Mouse (Mus musculus) T-helper 17 cell (primary cell): ENCODE data around the gene Tssk2.

Experiments used
- in situ Hi-C, 2 experiments: fragments of 300-600 bp; cut with MboI, MseI; formaldehyde crosslinking; loops; 1 replicate in 1 of 2; 2 replicates in 1 of 2; pipeline ENCODE4 v1.15.1; 2025; ENCODE audit warnings: high pct_unique_total_duplicates in 2 of 2

The Tssk2 gene

DNA sequence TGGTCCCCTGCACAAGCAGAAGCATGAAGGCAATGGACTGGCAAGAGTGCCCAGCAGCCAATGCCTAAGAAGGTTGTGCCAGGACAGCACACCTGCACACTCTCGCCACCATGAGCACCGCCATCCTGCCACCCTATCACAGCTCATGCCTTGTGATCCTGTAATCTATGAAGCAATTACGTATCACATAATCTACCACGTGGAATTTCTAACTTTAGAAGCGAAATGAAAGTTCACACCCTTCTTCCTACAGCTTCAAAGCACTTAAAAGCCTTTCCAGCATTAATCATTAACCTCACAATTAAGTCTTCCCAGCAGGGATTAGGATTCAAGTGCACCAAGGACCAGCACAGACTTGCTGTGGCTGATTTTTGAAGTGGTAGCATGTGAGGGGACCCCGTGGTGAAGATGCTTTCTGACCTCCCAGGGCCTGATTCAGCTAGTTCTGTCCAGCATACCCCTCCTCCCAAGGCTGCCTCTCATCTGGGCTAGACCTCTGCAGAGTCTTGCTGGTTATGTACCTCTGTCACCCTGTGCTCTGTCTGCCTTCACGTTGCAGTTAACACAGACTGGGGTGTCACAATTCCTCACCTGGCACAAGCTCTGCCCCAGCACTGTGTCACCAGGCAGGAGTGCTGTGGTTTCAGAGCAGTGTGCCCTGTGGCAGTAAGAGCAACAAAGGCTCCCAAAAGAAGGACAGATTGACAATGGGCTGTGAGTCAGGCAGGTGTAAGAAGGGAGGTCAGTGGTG lies 46.8 kb downstream of the Tssk2 start:
- in situ Hi-C loops = no loop called here

DNA sequence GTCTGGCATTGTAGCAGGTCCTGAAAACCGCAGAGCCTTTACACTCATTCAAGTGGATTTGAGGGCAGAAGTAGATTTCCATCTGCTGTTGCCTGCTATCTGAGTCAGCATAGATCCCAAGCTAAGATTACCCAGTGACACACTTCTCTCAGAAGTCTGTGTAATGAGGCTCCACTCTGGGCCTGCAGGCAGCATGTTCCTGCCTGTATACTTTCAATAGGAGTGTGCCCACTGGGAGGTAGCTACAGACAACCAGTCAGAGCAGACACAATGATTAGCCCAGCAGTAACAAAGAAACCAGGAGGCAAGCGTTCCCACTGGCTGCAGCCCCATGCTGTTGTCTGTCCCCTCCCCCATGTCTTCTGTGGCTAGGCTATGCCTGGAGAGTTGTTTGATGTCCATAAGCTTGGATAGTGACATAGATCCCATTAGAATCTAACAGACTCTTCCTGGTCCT lies 51.0 kb downstream of the Tssk2 start:
- in situ Hi-C loops = no loop called here
